Mouse (Mus musculus): ENCODE results near the gene Epn3.

DNA sequence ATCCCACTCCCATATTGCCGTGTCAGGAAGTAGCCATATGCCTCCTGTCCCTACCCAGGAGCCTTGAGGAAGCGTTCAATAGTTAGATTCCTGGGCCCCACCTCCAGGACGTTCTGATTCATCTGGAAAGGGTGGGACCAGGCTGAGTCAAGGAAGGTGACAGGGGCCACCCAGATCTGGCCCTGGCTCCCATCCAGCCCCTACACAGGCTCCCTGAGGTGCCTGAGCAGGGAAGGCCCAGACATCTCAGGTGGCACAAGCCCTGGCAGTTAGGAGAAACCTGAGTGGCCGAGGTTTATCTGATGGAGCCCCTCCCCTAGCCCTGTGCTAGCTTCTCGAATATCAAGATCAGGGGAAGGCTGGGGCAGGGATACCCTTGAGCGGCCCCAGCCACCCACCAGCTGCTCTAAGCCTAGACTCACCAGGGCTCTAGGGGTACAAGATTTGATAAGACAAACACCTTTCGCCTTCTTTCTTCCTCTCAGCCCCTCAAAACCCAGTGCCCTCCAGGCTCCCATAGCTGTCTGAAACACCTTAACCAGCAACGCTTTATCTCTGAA, 39.0 kb upstream of the Epn3 start:
- TF ChIP-seq POLR2A (IDR thresholded peaks at IDR 0.05; ENCODE audit: control insufficient read depth, low read depth, low read length) (no peak), CTCF (IDR thresholded peaks at IDR 0.05; ENCODE audit: control insufficient read depth, insufficient read depth, insufficient replicate concordance, low read depth, low read length) (no peak)
